Mouse (Mus musculus): ENCODE results near the gene 3425401B19Rik. TPM values are rescaled to one million over a fixed set of nuclear protein-coding genes. Genes with fewer than 3 reads are reported as not detected.

The 3425401B19Rik gene
- total and polyA plus RNA-seq, 2 experiments from 2014 or later, result not detected

DNA sequence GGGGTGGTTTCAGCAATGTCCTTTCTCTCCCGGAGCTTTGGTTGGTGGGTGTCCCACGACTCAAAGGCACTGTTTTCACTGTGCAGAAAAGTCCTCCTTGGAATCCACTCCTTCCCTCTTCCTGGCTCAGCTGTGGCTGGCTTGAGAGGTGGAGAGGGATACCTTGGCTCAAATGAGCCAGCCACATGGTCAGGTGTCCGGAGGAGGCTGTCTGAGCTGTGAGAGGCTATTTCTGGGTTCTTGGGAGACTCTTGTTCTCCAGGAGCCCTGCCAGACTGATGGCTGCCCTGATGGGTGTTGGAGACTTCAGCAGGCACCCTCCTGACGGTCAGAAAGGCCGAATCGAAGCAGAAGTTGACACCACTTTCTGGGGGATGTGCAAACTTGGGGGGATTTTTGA, 22.0 kb downstream of the 3425401B19Rik start:
- DNase-seq (no peak), ATAC-seq (no peak)
- no peak overlapping the region for H3K9ac ChIP-seq
- TF ChIP-seq CTCF (IDR thresholded peaks at IDR 0.05; ENCODE audit: low read depth), result no peak
- whole genome bisulfite sequencing, result 93% methylated on average over 6 of the region's 6 CpGs
- H3K9me3 ChIP-seq (ENCODE audit: low read length), result no peaks in the 10 kb centered on the region
- H3K4me1 ChIP-seq (ENCODE audit: insufficient read depth), result no peaks in the 10 kb centered on the region
- no peak overlapping the region for H3K4me2 ChIP-seq (ENCODE audit: low read depth)
- no peaks in the 10 kb centered on the region for H3K36me3 ChIP-seq (ENCODE audit: insufficient read depth)
- no peak overlapping the region for H3K4me3 ChIP-seq (ENCODE audit: low read depth, low read length)
- H3K27ac ChIP-seq (ENCODE audit: low read depth, low read length), result no peak overlapping the region
- no peaks in the 10 kb centered on the region for H3K27me3 ChIP-seq (ENCODE audit: insufficient read depth, low read length)

DNA sequence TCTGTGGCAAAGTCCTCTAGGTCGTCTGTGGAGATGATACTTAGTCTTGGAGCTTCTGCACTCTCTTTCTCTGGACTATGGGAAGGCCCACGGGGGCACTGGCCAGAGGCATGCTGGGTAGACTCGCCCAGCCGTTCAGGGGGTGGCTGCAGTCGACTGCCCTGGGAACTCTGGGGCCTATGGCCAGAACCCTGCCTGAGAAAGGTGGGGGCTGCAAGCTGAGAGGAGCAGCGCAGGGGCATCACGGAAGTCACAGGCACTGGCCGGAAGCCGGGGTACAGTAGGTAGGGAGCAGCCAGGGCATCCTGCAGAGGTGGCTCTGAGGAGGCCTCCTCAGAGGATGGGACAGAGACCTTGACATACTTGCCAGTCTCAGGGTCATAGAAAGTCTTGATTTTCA, 25.3 kb downstream of the 3425401B19Rik start:
- Histone ChIP-seq H3K36me3 (ENCODE audit: insufficient read depth) (no peaks in the 10 kb centered on the region), H3K27ac (ENCODE audit: low read depth, low read length) (no peak overlapping the region), H3K4me1 (ENCODE audit: insufficient read depth) (no peaks in the 10 kb centered on the region), H3K27me3 (ENCODE audit: insufficient read depth, low read length) (no peaks in the 10 kb centered on the region), H3K9me3 (ENCODE audit: low read length) (no peaks in the 10 kb centered on the region), H3K4me2 (ENCODE audit: low read depth) (no peak overlapping the region), H3K9ac (no peak overlapping the region), H3K4me3 (ENCODE audit: low read depth, low read length) (no peak overlapping the region)
- 81% methylated on average over 9 of the region's 9 CpGs for WGBS
- DNase-seq (no peak), ATAC-seq (no peak)
- no peak for TF ChIP-seq CTCF (IDR thresholded peaks at IDR 0.05; ENCODE audit: low read depth)

DNA sequence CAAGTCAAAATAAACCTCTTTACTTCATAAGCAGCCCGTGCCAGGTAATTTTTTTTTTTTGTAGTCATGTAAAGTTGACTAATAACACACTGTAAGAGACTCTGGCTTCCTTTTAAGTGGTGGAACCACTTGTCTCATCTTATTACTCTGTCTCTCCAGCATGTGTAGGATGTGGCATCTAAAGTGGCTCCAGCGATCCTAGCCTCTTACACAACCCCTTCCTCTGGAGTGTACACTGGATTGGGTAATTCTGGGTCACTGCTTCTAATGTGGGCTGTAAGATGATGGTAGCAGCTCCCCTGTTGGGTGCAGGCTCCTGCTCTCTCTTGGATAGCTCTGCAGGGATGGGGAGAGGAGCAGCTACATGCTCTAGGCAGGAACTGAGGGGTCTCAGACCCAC, 46.6 kb downstream of the 3425401B19Rik start:
- ATAC-seq (no peak), DNase-seq (no peak)
- H3K27ac ChIP-seq (ENCODE audit: low read depth, low read length), result no peak overlapping the region
- H3K27me3 ChIP-seq (ENCODE audit: insufficient read depth, low read length), result no peaks in the 10 kb centered on the region
- no peak for TF ChIP-seq CTCF (IDR thresholded peaks at IDR 0.05; ENCODE audit: low read depth)
- no peak overlapping the region for H3K9ac ChIP-seq
- 86% methylated on average over 2 of the region's 2 CpGs for WGBS
- no peak overlapping the region for H3K4me2 ChIP-seq (ENCODE audit: low read depth)
- H3K4me1 ChIP-seq (ENCODE audit: insufficient read depth), result no peaks in the 10 kb centered on the region
- H3K4me3 ChIP-seq (ENCODE audit: low read depth, low read length), result no peak overlapping the region
- no peaks in the 10 kb centered on the region for H3K36me3 ChIP-seq (ENCODE audit: insufficient read depth)
- H3K9me3 ChIP-seq (ENCODE audit: low read length), result no peaks in the 10 kb centered on the region

DNA sequence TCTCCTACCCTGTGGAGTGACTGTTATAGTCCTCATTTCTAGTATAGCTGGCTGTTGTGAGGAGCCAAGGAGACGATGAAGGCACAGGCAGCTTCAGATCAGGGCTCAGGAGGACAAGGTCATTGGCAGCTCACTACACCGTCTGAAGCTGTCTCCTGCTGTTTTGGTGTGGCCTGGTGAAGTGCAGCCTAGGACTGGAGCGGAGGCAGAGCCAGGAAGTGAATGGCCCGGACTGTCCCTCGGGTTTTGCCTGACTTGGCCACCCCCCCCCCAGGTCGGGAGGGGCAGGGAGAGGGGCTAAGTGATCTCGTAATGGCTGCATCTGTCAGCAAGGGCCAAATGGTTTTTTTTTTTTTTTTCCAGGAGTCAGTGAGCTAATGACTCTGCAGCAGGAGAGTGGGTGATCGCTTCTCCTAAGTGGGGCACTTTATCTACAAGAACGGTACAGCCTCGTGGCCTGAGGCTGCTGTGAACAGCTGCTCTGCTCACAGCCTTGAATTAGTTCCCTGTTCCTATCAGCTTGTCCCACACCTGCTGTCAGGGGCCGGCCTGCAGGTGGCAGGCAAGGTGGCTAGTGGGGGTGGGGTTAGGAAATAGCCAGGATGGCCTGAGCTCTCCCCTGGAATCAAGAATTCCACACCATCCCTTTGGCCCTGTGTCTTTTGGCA, 50.9 kb downstream of the 3425401B19Rik start:
- Histone ChIP-seq H3K27me3 (ENCODE audit: insufficient read depth, low read length) (no peaks in the 10 kb centered on the region), H3K9ac (no peak overlapping the region), H3K4me1 (ENCODE audit: insufficient read depth) (no peaks in the 10 kb centered on the region), H3K4me2 (ENCODE audit: low read depth) (no peak overlapping the region), H3K36me3 (ENCODE audit: insufficient read depth) (no peaks in the 10 kb centered on the region), H3K4me3 (ENCODE audit: low read depth, low read length) (no peak overlapping the region), H3K27ac (ENCODE audit: low read depth, low read length) (no peak overlapping the region), H3K9me3 (ENCODE audit: low read length) (no peaks in the 10 kb centered on the region)
- DNase-seq (no peak), ATAC-seq (no peak)
- WGBS, result 42% methylated on average over 11 of the region's 11 CpGs
- no peak for TF ChIP-seq CTCF (IDR thresholded peaks at IDR 0.05; ENCODE audit: low read depth)

DNA sequence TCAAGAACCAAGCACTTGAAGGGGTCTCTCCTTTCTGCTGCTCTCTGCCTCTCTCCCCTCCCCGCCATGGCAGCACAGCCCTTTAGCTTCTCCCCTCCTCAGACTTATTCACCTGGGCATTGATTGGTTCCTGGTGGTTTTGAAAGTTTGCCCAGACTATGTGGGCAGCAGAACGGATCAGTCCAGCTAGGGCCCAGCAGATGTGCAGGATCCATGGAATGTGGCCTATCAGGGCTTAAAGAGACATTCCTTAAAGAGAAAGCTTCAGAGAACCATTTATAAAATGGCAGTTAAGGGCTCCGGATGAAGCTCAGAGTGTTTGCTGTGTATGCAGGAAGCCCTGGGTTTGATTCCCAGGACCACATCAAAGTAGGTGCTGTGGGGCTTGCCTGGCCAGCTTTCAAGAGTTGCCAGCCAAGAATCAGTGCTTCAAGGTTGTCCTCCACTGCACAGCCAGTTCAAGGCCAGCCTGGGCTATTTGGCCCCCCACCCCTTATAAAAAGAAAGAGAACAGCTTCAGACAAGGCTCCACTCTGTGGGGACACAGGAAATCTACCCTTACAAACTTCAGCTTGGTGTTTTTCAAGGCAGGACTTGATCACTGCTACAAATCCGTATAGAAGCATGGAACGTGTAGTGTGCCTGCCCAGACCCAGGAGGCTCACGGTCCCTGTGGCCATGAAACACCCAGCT, 52.0 kb downstream of the 3425401B19Rik start:
- H3K27me3 ChIP-seq (ENCODE audit: insufficient read depth, low read length), result no peaks in the 10 kb centered on the region
- H3K4me1 ChIP-seq (ENCODE audit: insufficient read depth), result no peaks in the 10 kb centered on the region
- no peak for ATAC-seq
- no peak overlapping the region for H3K4me3 ChIP-seq (ENCODE audit: low read depth, low read length)
- DNase-seq, result no peak
- H3K36me3 ChIP-seq (ENCODE audit: insufficient read depth), result no peaks in the 10 kb centered on the region
- H3K27ac ChIP-seq (ENCODE audit: low read depth, low read length), result no peak overlapping the region
- no peaks in the 10 kb centered on the region for H3K9me3 ChIP-seq (ENCODE audit: low read length)
- no peak for TF ChIP-seq CTCF (IDR thresholded peaks at IDR 0.05; ENCODE audit: low read depth)
- H3K9ac ChIP-seq, result no peak overlapping the region
- WGBS, result 78% methylated on average over 6 of the region's 6 CpGs
- no peak overlapping the region for H3K4me2 ChIP-seq (ENCODE audit: low read depth)

- peak; percentile 32; the same call in 1 of the 2 replicates for ATAC-seq
- Histone ChIP-seq H3K4me3 (ENCODE audit: low read depth, low read length) (no peak overlapping the region), H3K4me1 (ENCODE audit: insufficient read depth) (no peaks in the 10 kb centered on the region), H3K4me2 (ENCODE audit: low read depth) (no peak overlapping the region), H3K9ac (no peak overlapping the region), H3K27me3 (ENCODE audit: insufficient read depth, low read length) (no peaks in the 10 kb centered on the region), H3K9me3 (ENCODE audit: low read length) (no peaks in the 10 kb centered on the region), H3K27ac (ENCODE audit: low read depth, low read length) (no peak overlapping the region), H3K36me3 (ENCODE audit: insufficient read depth) (no peaks in the 10 kb centered on the region)
- no peak; the same call in 1 of the 2 replicates for TF ChIP-seq CTCF (IDR thresholded peaks at IDR 0.05; ENCODE audit: low read depth)
- no peak for DNase-seq
- 55% methylated on average over 10 of the region's 10 CpGs for WGBS
These were observed 56.5 kb downstream of the 3425401B19Rik start for GRCm38 (mm10) chr14:32628584-32628983.

GRCm38 (mm10) chr14:32627271-32627670, 57.8 kb downstream of the 3425401B19Rik start:
- no peak overlapping the region for H3K4me2 ChIP-seq (ENCODE audit: low read depth)
- ATAC-seq (no peak), DNase-seq (peak; percentile 19)
- no peak overlapping the region for H3K9ac ChIP-seq
- no peaks in the 10 kb centered on the region for H3K4me1 ChIP-seq (ENCODE audit: insufficient read depth)
- H3K27ac ChIP-seq (ENCODE audit: low read depth, low read length), result no peak overlapping the region
- H3K4me3 ChIP-seq (ENCODE audit: low read depth, low read length), result no peak overlapping the region
- H3K9me3 ChIP-seq (ENCODE audit: low read length), result no peaks in the 10 kb centered on the region
- no peak for TF ChIP-seq CTCF (IDR thresholded peaks at IDR 0.05; ENCODE audit: low read depth)
- H3K36me3 ChIP-seq (ENCODE audit: insufficient read depth), result no peaks in the 10 kb centered on the region
- WGBS, result 44% methylated on average over 2 of the region's 2 CpGs
- H3K27me3 ChIP-seq (ENCODE audit: insufficient read depth, low read length), result no peaks in the 10 kb centered on the region

All from forebrain, postnatal 0 days (tissue).